Mouse (Mus musculus) stomach, postnatal 0 days (tissue): ENCODE measurements around the gene Adamtsl4.

Source experiments
- CTCF ChIP-seq: IDR thresholded peaks from 2 replicates; pipeline ENCODE4 v1.5.1; 2016; ENCODE audit warnings: antibody characterized with exemption, low read depth, mild to moderate bottlenecking, moderate library complexity
- EP300 ChIP-seq: optimal IDR thresholded peaks from 2 replicates; pipeline ENCODE3; 2016; ENCODE audit warnings: antibody characterized with exemption

GRCm38 (mm10) chr3:95718153-95718552 lies 30.4 kb upstream of the Adamtsl4 start:
- no peak for TF ChIP-seq EP300
- TF ChIP-seq CTCF = no peak
